Mouse (Mus musculus): Measurements from ENCODE around the gene Dnmt1. TPM values are rescaled to one million over a fixed set of nuclear protein-coding genes. Genes with fewer than 3 reads are reported as not detected.

Gene Dnmt1
- total RNA-seq, 1 experiment = 122 TPM

- in situ Hi-C loops (cut with MboI; ENCODE audit: low sequenced_read_pairs in 2 of 2, unreplicated experiment in 2 of 2) = no loop called here
- Histone ChIP-seq H3K4me1 (ENCODE audit: control insufficient read depth in 2 of 2, insufficient read depth in 2 of 2, low read length in 2 of 2, poor library complexity in 1 of 2) (peaks cover 0 to 8% of the 10 kb centered on the region in 2 experiments; a peak in 2 of 4 replicates), H3K27ac (ENCODE audit: insufficient read depth, low read depth, low read length, poor library complexity, severe bottlenecking) (peak overlapping the region; percentile 68), H3K4me3 (ENCODE audit: insufficient read depth in 1 of 2, low read depth in 1 of 2, low read length in 2 of 2, poor library complexity in 1 of 2, severe bottlenecking in 1 of 2) (peak overlapping the region; percentile 66), H3K9ac (ENCODE audit: insufficient read depth, low read depth, low read length, poor library complexity, severe bottlenecking) (peak overlapping the region; percentile 84), H3K9me3 (ENCODE audit: control insufficient read depth, insufficient read depth, low read depth, low read length) (no peaks in the 10 kb centered on the region), H3K36me3 (ENCODE audit: control insufficient read depth, insufficient read depth, low read length, poor library complexity, severe bottlenecking) (peaks cover 2% of the 10 kb centered on the region; the same call in 1 of the 2 replicates)
- no peak for TF ChIP-seq ZC3H11A (IDR thresholded peaks at IDR 0.05; ENCODE audit: borderline replicate concordance, low read depth, low read length)
- TF ChIP-seq HCFC1 (IDR thresholded peaks at IDR 0.05; ENCODE audit: borderline replicate concordance, insufficient read depth, low read length) = no peak
- no peak for TF ChIP-seq MAFK (IDR thresholded peaks at IDR 0.05; ENCODE audit: insufficient read depth, low read depth, low read length)
- no peak for TF ChIP-seq CHD2 (IDR thresholded peaks at IDR 0.05; ENCODE audit: low read depth, low read length)
- TF ChIP-seq ZNF384 (IDR thresholded peaks at IDR 0.05; ENCODE audit: low read depth, low read length) = no peak
- DNase-seq (ENCODE audit: low read depth, low spot score) = no peak
Measured at GRCm38 (mm10) chr9:20878710-20879065, 81.0 kb downstream of the Dnmt1 start.

GRCm38 (mm10) chr9:20878041-20878709 lies 81.5 kb downstream of the Dnmt1 start:
- H3K4me1 ChIP-seq (ENCODE audit: control insufficient read depth in 2 of 2, insufficient read depth in 2 of 2, low read length in 2 of 2, poor library complexity in 1 of 2) = peaks cover 0 to 8% of the 10 kb centered on the region in 2 experiments; a peak in 2 of 4 replicates
- peak overlapping the region; percentile 66 for H3K4me3 ChIP-seq (ENCODE audit: insufficient read depth in 1 of 2, low read depth in 1 of 2, low read length in 2 of 2, poor library complexity in 1 of 2, severe bottlenecking in 1 of 2)
- no peak for TF ChIP-seq CHD2 (IDR thresholded peaks at IDR 0.05; ENCODE audit: low read depth, low read length)
- TF ChIP-seq MAFK (IDR thresholded peaks at IDR 0.05; ENCODE audit: insufficient read depth, low read depth, low read length) = no peak
- no peak for TF ChIP-seq ZC3H11A (IDR thresholded peaks at IDR 0.05; ENCODE audit: borderline replicate concordance, low read depth, low read length)
- no peak for TF ChIP-seq HCFC1 (IDR thresholded peaks at IDR 0.05; ENCODE audit: borderline replicate concordance, insufficient read depth, low read length)
- TF ChIP-seq ZNF384 (IDR thresholded peaks at IDR 0.05; ENCODE audit: low read depth, low read length) = no peak
- peak overlapping the region; percentile 68 for H3K27ac ChIP-seq (ENCODE audit: insufficient read depth, low read depth, low read length, poor library complexity, severe bottlenecking)
- no peaks in the 10 kb centered on the region for H3K9me3 ChIP-seq (ENCODE audit: control insufficient read depth, insufficient read depth, low read depth, low read length)
- peak overlapping the region; percentile 84 for H3K9ac ChIP-seq (ENCODE audit: insufficient read depth, low read depth, low read length, poor library complexity, severe bottlenecking)
- peak; percentile 97 for DNase-seq (ENCODE audit: low read depth, low spot score)
- peaks cover 7% of the 10 kb centered on the region; the same call in 1 of the 2 replicates for H3K36me3 ChIP-seq (ENCODE audit: control insufficient read depth, insufficient read depth, low read length, poor library complexity, severe bottlenecking)
- in situ Hi-C loops (cut with MboI; ENCODE audit: low sequenced_read_pairs in 2 of 2, unreplicated experiment in 2 of 2) = no loop called here

- TF ChIP-seq HCFC1 (IDR thresholded peaks at IDR 0.05; ENCODE audit: borderline replicate concordance, insufficient read depth, low read length) (no peak), CHD2 (IDR thresholded peaks at IDR 0.05; ENCODE audit: low read depth, low read length) (no peak), ZC3H11A (IDR thresholded peaks at IDR 0.05; ENCODE audit: borderline replicate concordance, low read depth, low read length) (no peak), ZNF384 (IDR thresholded peaks at IDR 0.05; ENCODE audit: low read depth, low read length) (0 out of 2 replicates have a peak, but pooled peaks have one; percentile 16), MAFK (IDR thresholded peaks at IDR 0.05; ENCODE audit: insufficient read depth, low read depth, low read length) (peak; percentile 88)
- H3K9me3 ChIP-seq (ENCODE audit: control insufficient read depth, insufficient read depth, low read depth, low read length) = no peaks in the 10 kb centered on the region
- H3K9ac ChIP-seq (ENCODE audit: insufficient read depth, low read depth, low read length, poor library complexity, severe bottlenecking) = peak overlapping the region; percentile 46; the same call in 1 of the 2 replicates
- no peak for DNase-seq (ENCODE audit: low read depth, low spot score)
- peaks cover 14% of the 10 kb centered on the region; the same call in 1 of the 2 replicates for H3K36me3 ChIP-seq (ENCODE audit: control insufficient read depth, insufficient read depth, low read length, poor library complexity, severe bottlenecking)
- H3K4me1 ChIP-seq (ENCODE audit: control insufficient read depth in 2 of 2, insufficient read depth in 2 of 2, low read length in 2 of 2, poor library complexity in 1 of 2) = peaks cover 0 to 8% of the 10 kb centered on the region in 2 experiments; a peak in 2 of 4 replicates
- H3K27ac ChIP-seq (ENCODE audit: insufficient read depth, low read depth, low read length, poor library complexity, severe bottlenecking) = no peak overlapping the region; the same call in 1 of the 2 replicates
- in situ Hi-C loops (cut with MboI; ENCODE audit: low sequenced_read_pairs in 2 of 2, unreplicated experiment in 2 of 2) = no loop called here
- peak overlapping the region; percentile 12 to 51; a peak in 3 of 4 replicates for H3K4me3 ChIP-seq (ENCODE audit: insufficient read depth in 1 of 2, low read depth in 1 of 2, low read length in 2 of 2, poor library complexity in 1 of 2, severe bottlenecking in 1 of 2)
Measured at GRCm38 (mm10) chr9:20877118-20878040, 82.3 kb downstream of the Dnmt1 start.

- Histone ChIP-seq H3K4me1 (ENCODE audit: control insufficient read depth in 2 of 2, insufficient read depth in 2 of 2, low read length in 2 of 2, poor library complexity in 1 of 2) (peaks cover 0 to 8% of the 10 kb centered on the region in 2 experiments; a peak in 2 of 4 replicates), H3K4me3 (ENCODE audit: insufficient read depth in 1 of 2, low read depth in 1 of 2, low read length in 2 of 2, poor library complexity in 1 of 2, severe bottlenecking in 1 of 2) (no peak overlapping the region), H3K27ac (ENCODE audit: insufficient read depth, low read depth, low read length, poor library complexity, severe bottlenecking) (no peak overlapping the region), H3K36me3 (ENCODE audit: control insufficient read depth, insufficient read depth, low read length, poor library complexity, severe bottlenecking) (peaks cover 17% of the 10 kb centered on the region; the same call in 1 of the 2 replicates), H3K9ac (ENCODE audit: insufficient read depth, low read depth, low read length, poor library complexity, severe bottlenecking) (peak overlapping the region; percentile 21; the same call in 1 of the 2 replicates), H3K9me3 (ENCODE audit: control insufficient read depth, insufficient read depth, low read depth, low read length) (no peaks in the 10 kb centered on the region)
- TF ChIP-seq ZC3H11A (IDR thresholded peaks at IDR 0.05; ENCODE audit: borderline replicate concordance, low read depth, low read length) (no peak), CHD2 (IDR thresholded peaks at IDR 0.05; ENCODE audit: low read depth, low read length) (no peak), MAFK (IDR thresholded peaks at IDR 0.05; ENCODE audit: insufficient read depth, low read depth, low read length) (no peak), ZNF384 (IDR thresholded peaks at IDR 0.05; ENCODE audit: low read depth, low read length) (no peak), HCFC1 (IDR thresholded peaks at IDR 0.05; ENCODE audit: borderline replicate concordance, insufficient read depth, low read length) (no peak)
- no peak for DNase-seq (ENCODE audit: low read depth, low spot score)
- in situ Hi-C loops (cut with MboI; ENCODE audit: low sequenced_read_pairs in 2 of 2, unreplicated experiment in 2 of 2) = no loop called here
Measured at GRCm38 (mm10) chr9:20876318-20877117, 83.2 kb downstream of the Dnmt1 start.
